Mouse (Mus musculus): ENCODE data around the gene Prkcq.

DNA sequence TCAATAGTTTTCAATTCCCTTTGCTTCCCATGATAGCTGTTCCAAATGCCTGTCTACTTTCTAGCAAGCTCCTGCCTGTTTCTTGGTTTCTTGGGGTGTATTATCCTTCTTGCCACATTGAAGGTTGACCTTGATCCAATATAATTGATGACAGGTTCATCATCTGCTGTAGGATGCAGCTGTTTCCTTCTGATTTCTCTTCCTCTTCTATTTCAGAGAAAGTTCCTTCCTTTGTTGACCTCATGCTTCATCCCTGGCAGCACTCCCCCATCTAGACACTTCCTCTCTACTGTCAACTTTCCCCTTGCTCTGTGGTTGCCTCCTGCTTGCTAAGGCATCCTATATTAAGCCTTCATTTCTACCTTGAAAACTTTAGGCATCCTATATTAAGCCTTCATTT lies 67.6 kb downstream of the Prkcq start:
- TF ChIP-seq GATA1 (IDR thresholded peaks at IDR 0.05; ENCODE audit: low read length) (no peak), TAL1 (IDR thresholded peaks at IDR 0.05; ENCODE audit: low read length) (no peak)

Data from erythroblast, embryonic 14.5 days (primary cell).